Mouse (Mus musculus) embryonic fibroblast, embryonic 13.5 days (primary cell): ENCODE data around the gene Clmn. TPM values are rescaled to one million over a fixed set of nuclear protein-coding genes. Genes with fewer than 3 reads are reported as not detected.
A peak's percentile ranks its signal among the peaks of the same experiment; 100 is the strongest.

Experiments used
- H3K27ac ChIP-seq: 2 replicates; pipeline ENCODE4 v1.5.1; 2012; ENCODE audit warnings: low read length, control low read depth, inconsistent platforms; ENCODE audit not compliant: insufficient read depth
- H3K4me1 ChIP-seq: 2 replicates; pipeline ENCODE4 v1.6.1; 2011; ENCODE audit warnings: low read length; ENCODE audit not compliant: control insufficient read depth, insufficient read depth
- H3K4me3 ChIP-seq: 2 replicates; pipeline ENCODE4 v1.5.1; 2011; ENCODE audit warnings: mild to moderate bottlenecking, control low read depth, low read length; ENCODE audit not compliant: insufficient read depth
- CTCF ChIP-seq: IDR thresholded peaks from 2 replicates; pipeline ENCODE4 v1.5.1; 2011; ENCODE audit warnings: mild to moderate bottlenecking, control low read depth, low read length, moderate library complexity, borderline replicate concordance; ENCODE audit not compliant: insufficient read depth
- POLR2A ChIP-seq: IDR thresholded peaks from 2 replicates; pipeline ENCODE4 v1.6.1; 2011; ENCODE audit warnings: low read depth, mild to moderate bottlenecking, control low read depth, low read length, moderate library complexity
- polyA plus RNA-seq: library from polyadenylated mRNA; stranded (reverse); fragments of >200 nt; gene quantifications from 2 replicates; pipeline ENCODE4 v1.2.4, GENCODE M21; 2011; ENCODE audit warnings: low read depth; ENCODE audit not compliant: missing spikeins, insufficient read length

The Clmn gene
- polyA plus RNA-seq, 1 experiment: 6.4 TPM

DNA sequence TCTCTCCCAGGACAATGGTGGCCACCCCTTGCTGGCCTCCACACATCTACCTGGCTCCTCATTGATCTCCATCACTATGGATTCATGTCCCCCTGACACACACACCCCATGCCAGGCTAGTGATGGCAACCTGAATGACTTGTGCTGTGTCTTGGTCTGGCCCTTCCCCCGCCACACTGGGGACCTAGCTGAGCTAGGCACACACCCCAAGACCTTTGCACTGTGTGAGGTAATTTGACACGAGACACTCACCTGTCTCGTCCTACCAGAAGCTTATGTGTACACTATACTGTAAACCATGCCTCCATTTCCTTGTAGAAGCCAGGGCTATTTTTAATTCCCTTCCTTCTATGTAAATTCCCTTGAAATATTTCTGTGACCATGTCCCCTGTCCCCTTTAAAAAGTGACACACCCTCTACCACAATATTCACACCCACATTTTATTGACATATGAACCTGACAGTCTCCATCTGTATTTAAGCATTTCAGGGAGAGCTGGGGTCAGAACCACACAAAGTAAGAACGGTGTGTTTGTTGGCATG lies 16.7 kb upstream of the Clmn start:
- Histone ChIP-seq H3K4me3 (no peak overlapping the region), H3K4me1 (no peaks in the 10 kb centered on the region), H3K27ac (no peak overlapping the region)
- no peak for TF ChIP-seq POLR2A
- TF ChIP-seq CTCF: no peak

DNA sequence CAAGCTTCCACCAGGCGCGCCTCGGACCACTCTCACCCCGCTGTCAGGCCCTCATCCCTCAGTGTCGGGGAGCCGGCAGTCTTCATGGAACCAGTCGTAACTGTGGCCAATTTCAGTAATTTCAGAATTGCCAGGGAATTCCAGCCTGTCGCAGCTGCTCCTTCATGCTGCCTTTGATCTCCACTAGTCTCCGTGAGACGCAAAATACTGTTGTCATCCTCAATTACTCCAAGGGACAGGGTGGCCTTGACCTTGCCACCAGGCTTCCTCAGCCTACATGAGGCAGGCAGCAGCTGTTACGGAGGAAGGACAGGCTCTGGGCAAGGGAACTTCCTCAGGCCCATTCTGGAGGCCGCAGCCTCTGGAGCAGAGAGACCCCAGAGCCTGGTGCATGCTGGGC lies 15.5 kb upstream of the Clmn start:
- Histone ChIP-seq H3K4me1 (no peaks in the 10 kb centered on the region), H3K27ac (no peak overlapping the region), H3K4me3 (no peak overlapping the region)
- TF ChIP-seq CTCF (no peak), POLR2A (no peak)

DNA sequence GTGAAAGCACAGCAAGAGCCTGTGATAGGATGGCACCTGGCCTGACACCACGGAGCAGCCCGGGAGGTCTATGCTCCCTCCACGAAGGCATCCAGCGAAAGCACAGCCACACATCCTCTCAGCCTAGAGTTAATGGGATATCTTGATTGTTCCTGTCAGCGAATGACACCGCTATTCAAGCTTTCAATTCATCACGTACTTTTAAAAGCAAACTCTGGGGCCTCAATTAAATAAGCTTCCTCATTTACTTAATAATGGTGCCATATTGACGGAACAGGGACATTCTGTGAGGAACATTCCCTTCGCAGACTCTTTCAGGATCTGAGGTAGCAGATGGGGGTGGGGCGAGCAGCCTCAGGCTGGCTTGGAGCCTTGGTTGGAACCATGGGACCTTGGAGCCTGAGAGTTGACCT lies 14.7 kb upstream of the Clmn start:
- Histone ChIP-seq H3K4me1 (no peaks in the 10 kb centered on the region), H3K27ac (no peak overlapping the region), H3K4me3 (no peak overlapping the region)
- TF ChIP-seq CTCF (no peak), POLR2A (no peak)

DNA sequence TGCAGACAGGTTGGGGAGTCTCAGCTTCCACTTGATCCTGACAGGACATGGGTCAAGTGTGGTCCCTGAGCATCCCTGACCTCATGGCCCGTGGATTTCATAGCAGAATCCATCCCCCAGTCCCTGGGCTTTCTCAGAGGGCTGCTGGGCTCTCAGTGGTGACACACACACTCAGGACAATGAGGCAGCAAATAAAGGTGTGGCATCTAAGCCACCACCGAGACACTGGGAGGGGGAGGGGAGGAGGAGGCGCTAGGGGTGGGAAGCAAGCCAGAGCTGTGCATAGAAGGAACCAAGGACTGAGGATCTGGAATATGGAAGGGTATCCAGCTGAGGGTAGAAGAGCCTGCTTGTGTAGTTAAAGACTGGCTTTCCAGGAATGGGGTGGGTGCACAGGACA lies 11.2 kb upstream of the Clmn start:
- H3K4me1 ChIP-seq: no peaks in the 10 kb centered on the region
- no peak overlapping the region for H3K4me3 ChIP-seq
- TF ChIP-seq POLR2A (no peak), CTCF (no peak)
- H3K27ac ChIP-seq: no peak overlapping the region

DNA sequence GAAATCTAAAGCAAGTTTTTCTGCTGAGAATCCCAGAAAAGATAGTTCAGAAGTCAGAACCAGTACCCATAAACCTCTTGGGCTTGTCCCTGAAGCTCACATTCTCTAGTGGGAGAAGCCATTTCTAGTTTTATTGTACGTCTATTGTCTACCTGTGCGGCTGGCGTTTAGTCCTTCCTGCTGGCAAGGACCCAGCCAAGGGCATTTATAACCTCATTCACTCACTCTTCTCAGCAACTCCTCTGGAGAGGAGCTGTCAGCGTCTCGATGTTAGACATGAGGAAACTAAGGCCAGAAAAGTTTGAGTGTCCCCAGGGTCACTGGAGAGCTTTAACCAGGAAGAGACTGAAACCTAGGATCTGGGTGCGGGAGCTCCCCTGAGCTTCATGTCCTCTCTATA lies 7.1 kb upstream of the Clmn start:
- Histone ChIP-seq H3K4me3 (no peak overlapping the region), H3K27ac (no peak overlapping the region), H3K4me1 (no peaks in the 10 kb centered on the region)
- no peak for TF ChIP-seq CTCF
- TF ChIP-seq POLR2A: no peak

DNA sequence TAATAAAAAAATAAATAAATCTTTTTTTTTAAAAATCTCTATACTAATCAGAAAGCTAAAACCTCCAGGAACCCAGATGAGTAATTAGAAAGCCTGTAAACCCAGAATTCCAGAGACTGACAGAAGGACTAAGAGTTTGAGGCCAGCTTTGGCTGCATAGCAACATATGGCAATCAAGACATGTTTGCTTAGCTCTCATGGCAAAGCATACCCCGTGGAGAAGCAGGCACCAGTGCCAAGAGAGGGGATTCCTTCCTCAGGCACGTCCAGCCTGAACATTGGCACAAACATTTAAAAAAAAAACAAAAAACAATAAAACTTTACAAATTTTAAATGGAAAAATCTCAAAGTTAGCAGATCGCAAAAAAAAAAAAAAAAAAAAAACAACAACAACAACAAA lies 4.9 kb upstream of the Clmn start:
- TF ChIP-seq CTCF (no peak), POLR2A (no peak)
- no peak overlapping the region for H3K27ac ChIP-seq
- H3K4me3 ChIP-seq: no peak overlapping the region
- no peaks in the 10 kb centered on the region for H3K4me1 ChIP-seq

DNA sequence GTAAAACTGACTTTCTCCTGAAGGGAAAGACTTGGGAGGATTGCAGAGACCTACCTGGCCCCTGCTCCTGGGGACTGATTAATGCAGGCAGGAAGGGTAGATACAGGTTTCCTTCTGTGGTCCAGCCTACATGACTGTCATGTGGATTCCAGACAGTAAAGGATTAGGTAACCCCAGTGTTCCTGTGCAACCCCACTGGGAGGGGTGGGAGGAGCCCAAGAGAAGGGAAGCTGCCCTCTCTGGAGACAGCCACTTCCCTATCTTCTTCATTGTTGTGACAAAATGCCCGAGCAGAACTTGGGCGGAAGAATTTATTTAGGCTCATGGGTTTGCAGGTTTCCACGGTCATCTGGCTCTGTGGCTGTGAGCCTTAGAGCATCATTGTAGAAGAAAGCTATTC lies 3.6 kb upstream of the Clmn start:
- no peak overlapping the region for H3K27ac ChIP-seq
- TF ChIP-seq POLR2A (no peak), CTCF (no peak)
- no peak overlapping the region for H3K4me3 ChIP-seq
- no peaks in the 10 kb centered on the region for H3K4me1 ChIP-seq

DNA sequence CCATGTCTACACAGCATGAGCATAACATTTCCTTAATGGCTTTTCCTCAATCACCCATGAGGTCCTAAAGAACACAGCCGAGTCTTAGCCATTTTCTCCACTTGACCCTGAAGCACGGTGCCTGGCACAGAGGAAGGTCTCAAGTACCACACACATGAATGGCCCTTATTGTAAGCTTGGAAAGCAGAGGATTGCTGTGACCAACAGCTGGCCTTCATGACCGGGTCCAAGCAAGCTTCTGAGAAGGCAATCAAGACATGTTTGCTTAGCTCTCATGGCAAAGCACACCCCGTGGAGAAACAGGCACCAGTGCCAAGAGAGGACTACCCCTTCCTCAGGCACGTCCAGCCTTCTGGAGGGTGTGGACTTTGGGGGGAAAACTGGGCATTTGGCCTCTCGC lies 3.0 kb upstream of the Clmn start:
- Histone ChIP-seq H3K4me1 (no peaks in the 10 kb centered on the region), H3K27ac (no peak overlapping the region), H3K4me3 (no peak overlapping the region)
- TF ChIP-seq POLR2A (no peak), CTCF (no peak)

DNA sequence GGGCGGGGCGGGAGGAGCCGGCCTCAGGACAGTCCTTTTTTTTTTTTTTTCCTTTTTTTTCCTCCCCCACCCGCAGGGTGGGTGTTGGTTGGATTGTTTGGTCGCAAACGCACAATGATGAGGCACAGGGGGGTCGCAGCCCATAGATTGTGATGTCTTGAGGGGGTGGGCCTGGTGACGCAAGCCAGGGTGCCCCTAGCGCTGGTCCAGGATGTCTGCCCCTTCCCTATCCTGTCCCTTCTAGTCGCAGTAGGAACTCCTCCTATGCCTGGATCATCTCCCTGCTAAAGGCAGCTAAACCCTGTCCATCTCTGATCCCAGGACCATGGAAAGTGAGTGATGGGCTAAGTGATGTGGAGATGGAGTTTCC lies 275 bp upstream of the Clmn start:
- Histone ChIP-seq H3K27ac (no peak overlapping the region), H3K4me1 (no peaks in the 10 kb centered on the region), H3K4me3 (peak overlapping the region; percentile 29)
- no peak for TF ChIP-seq CTCF

DNA sequence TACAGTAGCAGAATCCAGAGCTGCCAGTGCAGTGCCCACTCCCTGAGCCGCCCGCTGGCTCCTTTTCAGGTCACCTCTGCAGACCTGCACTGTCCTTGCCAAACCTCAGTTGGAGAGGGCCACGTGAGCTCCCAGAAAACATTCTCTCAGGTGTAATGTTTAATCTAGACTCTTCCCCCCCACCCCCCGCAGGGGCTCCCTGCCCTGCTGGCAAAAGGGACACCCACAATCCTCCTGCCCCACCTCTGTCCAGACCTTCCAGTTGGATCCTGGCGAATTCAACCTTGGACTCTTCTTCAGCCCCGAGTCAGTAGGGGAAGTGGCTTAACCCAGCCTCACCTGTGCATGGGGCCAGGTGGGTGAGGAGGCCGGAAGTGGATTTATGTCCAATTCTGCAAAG lies 1.2 kb downstream of the Clmn start:
- H3K27ac ChIP-seq: no peak overlapping the region
- no peak for TF ChIP-seq POLR2A
- no peak for TF ChIP-seq CTCF
- no peaks in the 10 kb centered on the region for H3K4me1 ChIP-seq
- H3K4me3 ChIP-seq: no peak overlapping the region

DNA sequence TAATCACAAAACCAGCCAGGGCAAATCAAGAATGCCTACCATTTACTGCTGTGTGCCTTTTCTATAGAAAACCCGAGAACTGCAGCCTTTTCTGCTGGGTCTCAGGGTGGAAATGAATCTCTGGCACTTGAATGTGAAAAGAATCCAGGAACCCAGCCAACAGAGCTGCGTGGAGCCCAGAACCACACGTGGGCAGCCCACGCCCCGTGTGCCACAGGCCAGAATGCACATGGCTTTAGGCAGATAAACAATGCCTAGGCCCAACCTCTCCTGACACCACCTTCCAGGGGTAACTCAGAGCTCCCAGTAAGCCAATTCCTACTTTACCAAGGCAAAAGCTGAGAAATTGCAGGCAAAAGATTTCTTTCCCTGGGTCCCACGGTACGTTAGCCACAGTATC lies 5.7 kb downstream of the Clmn start:
- TF ChIP-seq POLR2A: no peak
- TF ChIP-seq CTCF: no peak
- Histone ChIP-seq H3K4me3 (no peak overlapping the region), H3K4me1 (no peaks in the 10 kb centered on the region), H3K27ac (no peak overlapping the region)
